Mouse (Mus musculus) urinary bladder, postnatal 36 days (tissue): ENCODE measurements around the gene Appl2.

Experiments
- DNase-seq, 2 experiments: peaks; one replicate each; pipeline ENCODE4 v3.0.0; 2022; ENCODE audit warnings: low spot score in 2 of 2, mixed read lengths in 1 of 2

Appl2 gene

DNA sequence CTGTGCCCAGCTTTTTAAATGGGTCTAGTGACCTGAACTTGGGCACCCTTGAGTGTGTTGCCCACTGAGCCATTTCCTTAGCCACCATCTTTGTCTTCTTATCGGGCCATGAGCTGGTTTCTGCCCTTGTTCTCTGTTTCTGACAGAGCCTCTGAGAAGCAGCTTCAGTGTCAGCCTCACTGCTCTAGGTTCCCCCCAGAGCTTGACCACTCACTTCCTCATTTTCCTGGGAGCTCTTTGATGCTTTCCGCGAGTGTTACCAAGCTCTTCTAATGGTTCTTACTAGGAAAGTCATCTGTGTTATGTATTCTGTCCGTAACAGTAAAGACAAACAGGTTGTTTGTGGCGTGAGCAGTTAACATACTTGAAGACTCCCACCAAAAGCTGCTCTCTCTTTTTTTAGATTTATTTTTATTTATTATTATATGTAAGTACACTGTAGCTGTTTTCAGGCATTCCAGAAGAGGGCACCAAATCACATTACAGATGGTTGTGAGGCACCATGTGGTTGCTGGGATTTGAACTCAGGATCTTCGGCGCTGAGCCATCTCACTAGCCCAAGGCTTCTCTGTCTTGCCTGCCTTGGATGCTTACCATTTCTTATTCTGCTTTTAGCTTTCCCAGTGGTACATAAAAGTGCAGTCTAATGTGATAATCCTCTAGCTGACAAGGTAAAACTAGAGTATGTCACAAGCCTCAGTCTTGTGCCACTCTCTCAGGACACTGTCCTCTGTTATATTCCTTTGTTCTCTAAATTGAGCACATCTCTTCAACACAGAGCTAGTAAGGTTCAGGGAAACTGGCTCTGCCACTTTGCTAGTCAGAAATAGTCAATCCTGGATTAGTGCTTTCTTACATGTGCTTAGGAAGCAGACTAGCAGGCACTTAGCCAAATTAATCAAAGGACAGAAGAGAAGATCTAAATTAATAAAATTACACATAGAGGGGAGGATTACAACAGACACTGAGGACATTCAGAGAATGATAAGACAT is 82.8 kb downstream of the Appl2 start:
- no peak for DNase-seq

DNA sequence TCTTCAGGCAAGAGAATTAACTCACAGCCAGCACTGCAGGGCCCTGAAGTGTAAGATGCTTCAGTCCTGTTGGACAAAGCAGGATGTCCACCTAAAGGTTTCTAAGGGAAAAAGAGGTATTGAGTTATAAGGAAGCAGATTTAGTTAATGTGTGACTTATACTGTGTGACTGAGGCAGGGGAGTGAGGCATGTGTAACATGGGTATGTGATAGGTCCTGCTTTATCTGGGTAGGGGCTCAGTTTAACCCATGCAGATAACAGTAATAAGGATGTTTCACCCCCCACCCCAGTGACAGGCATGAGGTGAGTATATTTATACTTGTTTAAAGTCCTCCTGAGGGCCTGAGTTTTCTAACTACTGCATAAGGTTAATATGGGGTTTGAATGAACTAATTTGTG is 85.5 kb downstream of the Appl2 start:
- DNase-seq = no peak
